9 mouse cellular contexts compared by ENCODE assay signal in the genomic region with DNA sequence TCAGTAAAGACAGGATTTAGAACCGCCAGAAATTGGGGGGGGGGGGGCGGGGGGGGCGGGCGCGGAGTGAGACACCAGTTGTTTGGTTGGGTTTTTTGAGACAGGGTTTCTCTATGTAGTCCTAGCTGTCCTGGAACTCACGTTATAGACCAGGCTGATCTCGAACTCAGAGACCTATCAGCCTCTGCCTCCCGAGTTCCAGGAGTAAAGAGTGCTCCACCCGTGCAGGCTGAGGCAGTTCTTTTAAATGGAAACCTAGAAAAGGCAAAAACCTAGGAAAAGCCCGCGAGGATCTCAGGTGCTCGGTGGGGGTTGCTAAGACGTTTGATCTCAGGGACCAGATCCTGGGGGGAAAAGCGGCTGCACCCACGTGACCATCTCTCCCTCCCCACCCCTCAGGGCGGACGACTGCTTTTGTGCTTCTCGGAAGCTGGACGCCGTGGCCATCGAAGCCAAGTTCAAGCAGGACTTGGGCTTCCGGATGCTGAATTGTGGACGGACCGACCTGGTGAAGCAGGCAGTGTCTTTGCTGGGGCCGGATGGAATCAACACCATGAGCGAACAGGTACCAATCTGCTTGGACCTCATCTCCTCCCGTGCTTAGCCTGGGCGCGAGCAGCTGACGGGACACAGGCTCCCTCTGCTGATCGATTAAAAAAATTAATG.
DNase-seq lines count a peak whose midpoint lies in the region; ATAC-seq and TF ChIP-seq lines count a peak whose summit lies in the region.
"Had no signal": no experiment of that assay in that cellular context is flagged by ENCODE, and none has a peak within 500 bp of the region (broad histone marks: within the 10 kb centered on the region; RNA-seq: fewer than 3 reads in every experiment).

No protein-coding gene starts in this region.

- peak; percentile 50 for DNase-seq in NIH3T3 (ENCODE audit: low read depth)
- peak; percentile 80 for DNase-seq in cerebellum, adult 9-11 months
- peak; percentile 18 to 43 for DNase-seq in frontal cortex, postnatal 14 days (ENCODE audit: low spot score in 2 of 2)
- peak; percentile 84 for DNase-seq in hindbrain, postnatal 0 days (ENCODE audit: low spot score)
- peak; percentile 15 for DNase-seq in left cerebral cortex, adult 11 months (ENCODE audit: low spot score)
- DNase-seq in lung, postnatal 14 days, result peak; percentile 29
- DNase-seq in retina, embryonic 14.5 days (ENCODE audit: low spot score), result peak; percentile 71
- DNase-seq in yolk sac, embryonic 10.5 days (ENCODE audit: low spot score), result peak; percentile 39

- ATAC-seq in hindbrain, postnatal 0 days, result peak; percentile 88

- H3K36me3 ChIP-seq in hindbrain, postnatal 0 days (ENCODE audit: insufficient read depth, low read length), result no peaks in the 10 kb centered on the region

- peak overlapping the region; percentile 36 for H3K4me3 ChIP-seq in hindbrain, postnatal 0 days (ENCODE audit: low read length)
- H3K4me3 ChIP-seq: erythroblast, embryonic 14.5 days had no signal

- TF ChIP-seq CTCF in hindbrain, postnatal 0 days (IDR thresholded peaks at IDR 0.05; ENCODE audit: low read depth), result peak; percentile 84

- peak overlapping the region; percentile 43; the same call in 1 of the 2 replicates for H3K9ac ChIP-seq in hindbrain, postnatal 0 days (replicated peaks; ENCODE audit: low read length)

- peak overlapping the region; percentile 67; the same call in 1 of the 2 replicates for H3K27ac ChIP-seq in hindbrain, postnatal 0 days

- H3K4me2 ChIP-seq in hindbrain, postnatal 0 days (ENCODE audit: low read depth, low read length), result peak overlapping the region; percentile 66

- WGBS in hindbrain, postnatal 0 days, result 4% methylated on average over 31 of the region's 31 CpGs

- no peaks in the 10 kb centered on the region for H3K4me1 ChIP-seq in hindbrain, postnatal 0 days (ENCODE audit: insufficient read depth, low read length)

- H3K9me3 ChIP-seq in hindbrain, postnatal 0 days (ENCODE audit: low read length), result no peaks in the 10 kb centered on the region

- H3K27me3 ChIP-seq in hindbrain, postnatal 0 days (ENCODE audit: insufficient read depth, low read length), result no peaks in the 10 kb centered on the region

Comparison
In these comparisons a context has a peak if more than half of its experiments do, and no peak if none do; other contexts are left out.
1. Peak in every context shown above with its lines: DNase-seq, ATAC-seq, H3K4me3 ChIP-seq and H3K27ac ChIP-seq.
2. DNase-seq: peak in every context shown above with its lines; median percentile 84 in hindbrain, postnatal 0 days; 80 in cerebellum, adult 9-11 months; 71 in retina, embryonic 14.5 days; 50 in NIH3T3; 39 in yolk sac, embryonic 10.5 days; 30 in frontal cortex, postnatal 14 days; 29 in lung, postnatal 14 days; 15 in left cerebral cortex, adult 11 months.